Mouse (Mus musculus) forelimb bud, embryonic 11.5 days (tissue): Measurements from ENCODE around the gene Atg4b.
"Not testable (repeated sequence)": the region's sequence is repeated elsewhere in the genome, so short reads cannot be mapped to it uniquely, and the experiment has no call there.

Source experiments
- DNase-seq: peaks from one replicate; pipeline ENCODE4 v3.0.0-alpha.2; 2012; ENCODE audit warnings: low read depth, low spot score

Atg4b gene

GRCm38 (mm10) chr1:93755618-93756017 is 4.3 kb downstream of the Atg4b start:
- no peak for DNase-seq

- DNase-seq = no peak
Measured at GRCm38 (mm10) chr1:93756154-93756553, 4.9 kb downstream of the Atg4b start.

DNA sequence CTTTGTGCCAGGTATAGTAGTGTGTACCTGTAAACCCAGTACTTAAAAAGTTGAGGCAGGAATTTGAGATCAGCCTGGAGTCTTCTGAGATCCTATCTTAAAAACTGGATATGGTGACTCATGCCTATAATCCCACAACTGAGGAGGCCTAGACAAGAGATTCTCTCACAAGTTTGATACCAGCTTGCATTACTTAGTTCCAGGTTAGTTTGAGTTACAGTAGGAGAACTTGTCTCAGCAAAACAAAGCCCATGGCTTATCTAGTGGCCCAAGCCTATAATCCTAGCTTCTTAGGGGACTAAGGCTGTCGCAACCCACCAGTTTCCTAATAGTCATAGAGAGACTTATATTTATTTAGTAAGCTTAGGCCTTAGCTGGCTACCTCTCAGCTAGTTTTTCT is 8.8 kb downstream of the Atg4b start:
- DNase-seq = no peak

- DNase-seq = not testable (repeated sequence)
Measured at GRCm38 (mm10) chr1:93763531-93763930, 12.2 kb downstream of the Atg4b start.

DNA sequence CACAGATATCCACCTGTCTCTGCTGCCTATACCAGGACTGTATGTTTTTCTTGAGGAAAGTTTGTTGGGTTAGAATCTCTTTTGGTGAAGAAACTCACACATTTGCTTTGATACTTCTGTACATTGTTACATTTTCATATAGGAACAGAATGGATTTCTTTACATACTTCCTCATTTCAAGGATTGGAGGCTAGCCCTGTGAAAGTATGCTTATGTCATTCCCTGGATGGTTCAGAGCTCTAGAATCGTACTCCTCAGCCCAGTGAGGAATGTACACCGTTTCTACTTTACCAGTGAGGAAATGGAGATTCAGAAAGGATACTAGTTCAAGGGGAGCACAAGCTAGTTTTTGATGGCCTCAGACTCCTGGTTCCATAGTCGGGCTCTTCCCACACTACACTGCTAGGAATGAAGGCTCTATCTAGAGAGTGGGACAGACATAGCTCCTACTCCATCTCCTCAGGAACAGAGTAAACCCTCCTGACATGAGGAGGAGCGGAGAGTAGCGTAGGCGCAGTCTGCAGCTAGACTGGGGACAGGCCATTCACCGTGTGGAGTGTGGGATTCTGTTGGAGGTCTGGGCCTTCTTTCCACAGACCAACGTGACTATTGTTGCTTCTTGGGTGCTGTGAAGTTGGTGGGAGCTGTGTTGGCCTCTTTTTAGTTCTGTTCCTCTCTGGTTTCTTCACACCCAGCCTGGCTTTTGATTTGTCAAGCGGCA is 13.7 kb downstream of the Atg4b start:
- DNase-seq = no peak

DNA sequence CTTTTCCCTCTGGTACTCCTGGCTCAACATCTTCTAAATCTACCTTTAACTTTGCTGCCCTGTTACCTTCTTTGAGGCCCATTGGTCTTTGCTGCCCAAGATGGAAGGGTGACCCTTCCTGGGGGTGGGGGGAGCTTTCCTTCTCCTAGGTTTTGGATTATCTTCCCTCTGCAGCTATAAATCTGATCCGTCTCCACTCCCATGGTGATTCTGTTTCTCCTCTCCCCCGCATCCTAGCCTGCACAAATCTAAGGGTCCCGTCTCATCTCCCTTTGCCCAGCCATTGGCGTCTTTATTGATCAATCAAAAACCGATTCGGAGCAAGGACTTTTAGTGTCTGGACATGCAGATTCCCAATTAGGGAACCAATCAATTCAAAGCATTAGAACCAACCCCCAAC is 16.3 kb downstream of the Atg4b start:
- DNase-seq = no peak

DNA sequence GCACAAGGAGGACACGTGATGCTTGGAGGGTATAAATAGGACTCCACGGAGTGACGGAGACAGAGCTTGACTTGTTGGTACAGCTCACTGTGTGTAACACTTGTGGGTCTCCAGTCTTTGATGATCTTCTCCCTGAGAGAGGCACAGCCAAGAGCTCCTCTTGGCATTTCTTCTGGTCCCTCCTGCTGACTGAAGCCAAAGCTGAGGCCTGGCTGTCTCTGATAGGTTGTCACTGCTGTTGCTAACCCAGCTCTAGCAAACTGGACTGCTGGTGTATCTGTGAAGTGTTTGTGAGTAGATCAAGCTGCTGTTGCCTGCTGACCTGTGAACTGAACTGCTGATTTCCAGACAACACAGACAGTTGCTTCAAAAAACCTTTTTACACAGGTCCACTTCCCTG is 18.6 kb downstream of the Atg4b start:
- DNase-seq = no peak

GRCm38 (mm10) chr1:93776686-93777085 is 25.4 kb downstream of the Atg4b start:
- no peak for DNase-seq

DNA sequence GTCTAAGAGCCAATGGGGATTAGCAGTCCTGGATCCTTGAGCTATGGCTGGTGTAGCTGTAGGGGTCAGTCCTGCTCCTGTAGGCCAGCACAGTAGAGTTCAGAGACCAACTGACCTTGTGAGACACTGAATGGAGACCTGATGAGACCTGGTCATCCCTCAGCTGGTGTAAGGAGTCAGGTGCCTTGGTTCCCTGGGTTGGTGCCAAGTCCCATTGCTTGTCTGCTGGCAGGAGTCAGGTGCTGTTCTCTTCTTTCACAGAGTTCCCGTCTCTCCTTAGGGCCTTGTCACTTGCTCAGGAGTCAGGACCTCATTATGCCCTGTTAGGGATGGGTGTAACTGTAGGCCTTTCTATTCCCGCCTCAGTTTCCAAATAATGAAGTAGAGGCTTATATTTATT is 35.6 kb downstream of the Atg4b start:
- no peak for DNase-seq

DNA sequence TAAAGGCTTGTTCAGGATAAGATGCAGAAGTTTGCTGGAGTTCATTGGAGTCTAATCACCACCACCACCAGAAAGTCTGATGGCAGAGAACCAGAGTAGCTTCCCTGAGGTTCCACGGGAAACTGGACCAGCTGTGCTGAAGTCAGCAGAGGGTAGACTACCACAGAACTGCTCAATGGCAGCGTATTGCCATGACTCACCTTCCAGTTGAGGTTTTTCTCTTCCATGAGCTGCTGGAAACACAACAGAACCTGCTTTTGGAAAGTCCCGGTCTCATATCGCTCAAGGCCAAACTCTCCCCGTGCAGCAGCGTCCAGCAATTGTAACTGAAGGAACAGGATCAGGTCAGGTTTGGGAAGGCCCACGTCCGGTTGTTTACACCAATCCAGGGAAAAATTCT is 43.2 kb downstream of the Atg4b start:
- DNase-seq = no peak

GRCm38 (mm10) chr1:93795886-93796285 is 44.6 kb downstream of the Atg4b start:
- no peak for DNase-seq

DNA sequence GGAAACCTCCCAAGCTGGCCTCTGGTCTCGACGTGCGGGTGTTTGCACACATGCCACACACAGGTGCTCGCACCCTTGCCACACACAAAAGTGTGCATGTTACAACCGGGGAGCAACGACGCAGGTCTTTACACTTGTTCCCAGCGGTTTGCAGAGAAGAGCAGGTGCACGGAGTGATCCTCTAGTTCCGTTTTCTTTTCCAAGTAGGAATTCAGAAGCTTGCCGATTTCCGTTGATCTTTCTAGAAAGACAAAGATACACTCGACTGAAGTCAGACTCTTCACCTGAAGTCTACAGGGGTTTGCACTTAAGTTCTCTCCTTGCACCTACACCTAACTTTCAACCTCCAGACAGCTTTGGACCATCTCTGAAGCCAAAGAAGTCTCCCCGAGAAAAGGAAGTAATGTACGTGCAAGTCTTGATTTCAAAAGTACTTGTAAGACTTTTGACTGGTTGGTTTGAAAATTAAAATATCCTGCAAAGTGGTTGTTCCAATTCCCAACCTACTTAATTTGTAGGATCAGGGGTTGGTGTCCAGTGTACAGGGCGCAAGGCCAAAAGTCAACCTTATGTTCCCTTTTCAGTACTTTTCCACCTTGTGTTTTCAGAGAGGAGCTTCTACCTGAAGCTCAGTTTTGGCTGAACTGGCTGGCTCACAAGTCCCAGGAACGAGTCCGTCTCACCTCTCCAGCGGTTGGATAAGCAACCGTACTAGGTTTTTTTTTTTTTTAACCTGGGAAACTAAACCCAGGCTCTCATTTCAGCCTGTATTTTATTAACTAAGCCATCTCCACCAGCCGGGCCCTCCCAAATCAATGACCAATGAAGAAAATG is 49.6 kb downstream of the Atg4b start:
- no peak for DNase-seq

DNA sequence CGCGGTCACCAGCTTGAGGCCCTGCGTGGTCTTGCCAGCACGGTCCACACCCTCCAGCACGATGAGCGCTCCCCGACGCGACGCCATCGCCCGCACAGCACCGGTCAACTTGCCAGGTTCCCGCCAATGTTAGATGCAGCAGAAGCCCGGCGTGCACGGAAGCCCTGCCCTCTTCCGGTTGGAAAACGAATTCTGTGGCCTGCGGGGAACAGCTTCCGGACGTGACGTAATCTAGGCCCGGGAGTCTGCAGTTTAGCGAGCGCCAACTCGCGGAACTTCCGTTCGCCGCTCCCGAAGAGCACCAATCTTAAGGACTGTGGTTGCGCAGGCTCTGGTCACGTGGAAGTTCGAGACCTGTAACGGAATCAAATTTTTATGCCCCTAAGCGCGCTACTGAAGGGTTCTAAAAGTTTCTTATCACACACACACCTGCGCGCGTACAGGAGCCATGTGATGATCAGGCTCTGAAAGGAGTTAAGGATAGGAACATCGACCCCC is 50.5 kb downstream of the Atg4b start, which contains the start of gene Dtymk:
Dtymk (minus strand) TSS at position 194 of the 498 bp plus-strand sequence.
- DNase-seq = peak; percentile 96

DNA sequence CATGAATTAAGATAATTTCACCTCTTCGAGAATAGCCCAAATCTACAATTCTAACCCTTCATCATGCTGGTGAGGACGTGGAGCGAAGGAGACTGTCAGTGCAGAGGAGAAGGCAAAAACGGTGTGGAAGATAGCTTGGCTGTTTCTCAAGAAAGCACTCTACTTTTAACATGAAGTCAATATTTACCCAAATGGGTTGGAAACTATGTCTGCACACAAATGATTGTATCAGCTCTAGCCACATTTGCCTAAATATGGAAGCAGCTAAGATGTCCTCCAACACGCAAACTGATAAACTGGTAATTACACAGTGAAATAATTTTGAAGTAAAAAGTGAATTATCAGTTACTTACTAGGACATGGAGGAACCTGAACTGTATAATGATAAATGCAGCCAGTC is 51.5 kb downstream of the Atg4b start:
- no peak for DNase-seq

DNA sequence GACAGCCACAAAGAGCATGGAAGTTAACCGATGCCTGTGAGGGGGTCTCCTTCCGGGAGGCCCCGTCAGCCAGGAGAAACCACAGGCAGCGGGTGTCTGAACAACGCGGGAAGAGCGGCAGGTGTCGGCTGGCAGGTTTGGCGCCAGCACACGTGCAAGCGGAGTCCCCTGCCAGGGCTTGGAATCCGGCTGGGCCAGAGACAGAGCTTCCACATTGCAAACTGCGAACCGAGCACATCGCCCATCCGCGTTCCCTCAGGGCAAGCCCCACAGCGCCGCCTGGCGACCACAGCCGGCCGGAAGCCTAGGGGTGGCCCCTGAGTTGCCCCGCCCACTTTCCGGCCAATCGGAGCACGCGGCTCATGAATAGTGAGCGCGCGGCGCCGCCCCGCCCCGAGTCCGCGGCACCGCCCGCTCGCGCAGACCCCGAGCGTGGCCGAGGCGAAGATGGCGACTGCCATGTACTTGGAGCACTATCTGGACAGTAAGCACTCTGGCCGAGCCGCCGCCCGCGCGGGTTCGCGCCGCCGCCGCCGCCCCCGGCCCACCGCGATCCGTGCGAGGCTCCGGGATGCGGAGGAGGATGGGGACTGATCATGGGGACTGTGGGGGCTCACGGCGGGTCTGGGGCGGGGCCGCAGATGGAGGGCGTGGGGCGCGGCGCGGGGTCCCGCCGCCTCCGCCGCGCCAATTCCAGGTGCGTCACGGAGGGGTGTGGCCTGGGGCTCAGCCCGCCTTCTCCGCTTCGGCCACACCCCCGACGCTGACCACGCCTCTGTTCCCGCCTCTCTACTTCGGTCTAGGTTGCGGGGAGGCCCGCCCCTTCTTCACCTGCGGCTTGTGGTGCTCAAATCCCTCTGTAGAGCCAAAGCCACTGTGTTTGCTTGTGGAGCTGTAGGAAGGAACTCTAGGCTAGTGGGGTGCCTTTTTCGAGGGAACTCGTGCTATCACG is 52.5 kb downstream of the Atg4b start, which contains the start of gene Ing5:
Ing5 (plus strand) TSS at position 410 of the 952 bp plus-strand sequence.
- DNase-seq = peak; percentile 97

- DNase-seq = no peak
Measured at GRCm38 (mm10) chr1:93804818-93805217, 53.5 kb downstream of the Atg4b start.

DNA sequence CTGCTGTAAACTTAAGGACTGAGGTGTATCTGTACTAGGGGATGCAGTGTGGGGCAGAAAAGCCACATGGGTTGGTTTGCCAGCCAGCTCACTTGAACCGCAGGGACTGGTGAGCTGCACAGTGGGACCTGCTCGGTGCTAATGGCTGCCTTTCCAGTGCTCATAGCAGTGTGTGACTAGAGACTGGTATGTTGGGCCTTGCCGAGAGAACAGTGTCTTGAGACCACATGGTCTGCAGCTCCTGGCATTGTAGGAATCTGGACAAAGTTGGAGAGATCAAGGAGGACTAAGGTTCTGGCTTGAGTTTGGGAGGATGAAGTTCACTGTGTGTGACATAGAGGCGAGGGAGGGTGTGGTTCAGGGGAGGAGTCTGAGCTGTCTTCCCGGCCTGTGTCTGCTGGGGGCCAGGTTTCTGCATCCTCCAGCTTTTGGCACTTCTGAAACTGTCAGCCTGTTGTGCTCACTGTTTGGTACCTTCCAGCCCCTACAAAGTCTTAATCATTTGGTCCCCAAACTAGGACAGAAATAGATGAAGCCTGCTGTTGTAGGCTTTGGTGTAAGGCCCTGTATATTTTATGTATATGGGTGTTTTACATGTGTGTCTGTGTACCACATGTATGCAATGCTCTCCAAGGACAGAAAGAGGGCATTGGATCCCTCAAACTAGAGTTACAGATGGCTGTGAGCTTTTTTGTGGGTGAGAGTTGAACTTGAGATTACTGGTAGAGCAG is 54.1 kb downstream of the Atg4b start:
- no peak for DNase-seq

DNA sequence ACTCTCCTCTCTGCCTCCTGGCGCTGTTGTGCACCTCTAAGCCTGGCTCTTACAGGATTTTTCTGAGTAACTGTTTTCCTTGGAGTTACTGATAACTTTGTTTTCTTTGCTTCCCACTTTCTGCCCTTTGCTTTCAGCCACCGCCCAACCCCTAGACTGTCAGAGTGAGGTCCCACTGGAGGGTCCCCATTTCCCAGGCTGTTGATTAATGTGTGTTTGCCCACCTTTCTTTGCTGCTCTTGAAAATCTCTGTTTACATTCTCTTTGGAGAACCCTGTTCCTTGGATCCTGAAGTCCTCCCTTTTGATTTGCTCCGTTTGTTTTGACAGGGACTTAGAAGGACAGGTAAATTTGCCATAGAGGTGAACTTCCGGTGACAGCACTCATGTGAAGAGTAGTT is 57.6 kb downstream of the Atg4b start:
- DNase-seq = no peak

- no peak for DNase-seq
Measured at GRCm38 (mm10) chr1:93810011-93810410, 58.7 kb downstream of the Atg4b start.

DNA sequence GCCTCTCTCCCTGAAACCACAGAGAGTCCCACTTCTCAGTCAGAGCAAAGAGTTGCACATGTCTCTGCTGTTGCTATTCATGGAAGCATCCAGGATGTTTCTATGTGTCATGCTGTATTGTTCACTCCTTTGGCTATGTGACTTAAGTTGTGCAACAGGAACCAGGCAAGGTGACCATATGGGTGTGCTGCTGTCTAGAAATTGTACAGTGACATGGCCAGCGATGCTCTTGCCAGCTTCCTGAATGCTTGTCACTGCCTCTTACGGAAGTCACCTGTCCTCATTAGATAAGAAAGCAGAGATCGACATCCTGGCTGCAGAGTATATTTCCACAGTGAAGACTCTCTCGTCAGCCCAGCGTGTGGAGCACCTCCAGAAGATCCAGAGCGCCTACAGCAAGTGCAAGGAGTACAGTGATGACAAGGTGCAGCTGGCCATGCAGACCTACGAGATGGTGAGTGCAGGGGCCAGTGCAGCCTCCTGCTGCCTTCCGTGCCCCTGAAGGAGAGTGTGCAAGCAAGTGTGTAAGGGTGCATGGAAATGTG is 60.3 kb downstream of the Atg4b start:
- no peak for DNase-seq
